Mouse (Mus musculus): Measurements from ENCODE around the gene Duxf3.
"Not testable (repeated sequence)": the region's sequence is repeated elsewhere in the genome, so short reads cannot be mapped to it uniquely, and the experiment has no call there.

Duxf3 gene

GRCm38 (mm10) chr10:58221571-58221970 lies 10.9 kb downstream of the Duxf3 start:
- DNase-seq = not testable (repeated sequence)

- DNase-seq = no peak
Observed at GRCm38 (mm10) chr10:58220726-58221125, 11.7 kb downstream of the Duxf3 start.

GRCm38 (mm10) chr10:58217366-58217765 lies 15.1 kb downstream of the Duxf3 start:
- DNase-seq = no peak

- DNase-seq = no peak
Observed at GRCm38 (mm10) chr10:58215353-58215752, 17.1 kb downstream of the Duxf3 start.

- no peak for DNase-seq
Observed at GRCm38 (mm10) chr10:58214934-58215333, 17.5 kb downstream of the Duxf3 start.

GRCm38 (mm10) chr10:58214497-58214896 lies 18.0 kb downstream of the Duxf3 start:
- no peak for DNase-seq

GRCm38 (mm10) chr10:58212230-58212629 lies 20.2 kb downstream of the Duxf3 start:
- no peak for DNase-seq

GRCm38 (mm10) chr10:58211213-58211612 lies 21.3 kb downstream of the Duxf3 start:
- no peak for DNase-seq

- DNase-seq = no peak
Observed at GRCm38 (mm10) chr10:58210514-58210913, 22.0 kb downstream of the Duxf3 start.

GRCm38 (mm10) chr10:58209710-58210467 lies 22.6 kb downstream of the Duxf3 start:
- DNase-seq = no peak

GRCm38 (mm10) chr10:58206639-58207404 lies 25.7 kb downstream of the Duxf3 start:
- no peak for DNase-seq

GRCm38 (mm10) chr10:58205986-58206385 lies 26.5 kb downstream of the Duxf3 start:
- no peak for DNase-seq

Measured in right cerebral cortex, postnatal 25 days (tissue).